In the genomic region with DNA sequence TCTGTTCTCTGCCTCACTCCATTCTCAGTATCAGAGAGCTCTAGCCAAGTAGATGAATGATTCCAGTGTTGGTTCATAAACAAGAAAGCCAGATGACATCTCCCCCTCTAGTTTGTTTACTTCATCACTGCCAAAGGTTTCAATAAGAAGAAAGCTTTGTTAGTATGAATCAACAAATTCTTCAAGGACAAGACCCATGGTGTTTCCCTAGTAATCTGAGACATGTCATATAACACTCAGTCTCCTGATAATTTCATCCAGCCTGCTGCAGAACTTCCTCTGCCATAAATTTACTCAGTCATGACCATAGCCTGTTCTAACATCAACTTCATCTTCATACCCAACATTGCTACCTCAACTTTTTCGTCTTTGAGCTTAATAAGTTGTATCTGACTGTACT, we compare ENCODE assay signal across 29 mouse cellular contexts.
"Had no signal": no experiment of that assay in that cellular context is flagged by ENCODE, and none has a peak within 500 bp of the region (broad histone marks: within the 10 kb centered on the region; RNA-seq: fewer than 3 reads in every experiment).

No protein-coding gene starts in this region.

- H3K36me3 ChIP-seq: limb, embryonic 10.5 days; limb, embryonic 12.5 days; limb, embryonic 13.5 days; limb, embryonic 15.5 days; liver, embryonic 12.5 days; liver, embryonic 13.5 days; liver, embryonic 15.5 days; midbrain, embryonic 10.5 days; midbrain, embryonic 12.5 days; midbrain, embryonic 13.5 days; midbrain, embryonic 15.5 days; neural tube, embryonic 12.5 days had no signal

- H3K4me2 ChIP-seq: limb, embryonic 12.5 days; limb, embryonic 13.5 days; limb, embryonic 15.5 days; liver, embryonic 11.5 days; liver, embryonic 12.5 days; liver, embryonic 13.5 days; liver, embryonic 15.5 days; midbrain, embryonic 11.5 days; midbrain, embryonic 12.5 days; midbrain, embryonic 13.5 days; midbrain, embryonic 15.5 days; neural tube, embryonic 12.5 days had no signal

- H3K27me3 ChIP-seq: limb, embryonic 12.5 days; limb, embryonic 13.5 days; limb, embryonic 15.5 days; liver, embryonic 12.5 days; liver, embryonic 13.5 days; liver, embryonic 15.5 days; megakaryocyte, embryonic 14.5 days; midbrain, embryonic 12.5 days; midbrain, embryonic 13.5 days; midbrain, embryonic 15.5 days; neural tube, embryonic 12.5 days had no signal

- H3K27ac ChIP-seq: left cerebral cortex, adult 2 months; limb, embryonic 10.5 days; limb, embryonic 12.5 days; limb, embryonic 13.5 days; limb, embryonic 15.5 days; liver, embryonic 12.5 days; liver, embryonic 13.5 days; liver, embryonic 14.5 days; liver, embryonic 15.5 days; macrophage; midbrain, embryonic 10.5 days; midbrain, embryonic 12.5 days; midbrain, embryonic 13.5 days; midbrain, embryonic 15.5 days; neural tube, embryonic 12.5 days had no signal

- H3K4me1 ChIP-seq: limb, embryonic 10.5 days; limb, embryonic 12.5 days; limb, embryonic 13.5 days; limb, embryonic 15.5 days; liver, embryonic 12.5 days; liver, embryonic 13.5 days; liver, embryonic 15.5 days; megakaryocyte, embryonic 14.5 days; midbrain, embryonic 10.5 days; midbrain, embryonic 12.5 days; midbrain, embryonic 13.5 days; midbrain, embryonic 15.5 days; neural tube, embryonic 12.5 days had no signal

- H3K9ac ChIP-seq: limb, embryonic 12.5 days; limb, embryonic 13.5 days; limb, embryonic 15.5 days; liver, embryonic 12.5 days; liver, embryonic 13.5 days; liver, embryonic 14.5 days; liver, embryonic 15.5 days; liver, postnatal 0 days; midbrain, embryonic 12.5 days; midbrain, embryonic 13.5 days; midbrain, embryonic 15.5 days; neural tube, embryonic 12.5 days had no signal

- H3K9me3 ChIP-seq: limb, embryonic 10.5 days; limb, embryonic 12.5 days; limb, embryonic 13.5 days; limb, embryonic 15.5 days; liver, embryonic 12.5 days; liver, embryonic 13.5 days; megakaryocyte, embryonic 14.5 days; midbrain, embryonic 10.5 days; midbrain, embryonic 12.5 days; midbrain, embryonic 15.5 days; neural tube, embryonic 12.5 days had no signal

- H3K4me3 ChIP-seq: left cerebral cortex, adult 2 months; limb, embryonic 10.5 days; limb, embryonic 12.5 days; limb, embryonic 13.5 days; limb, embryonic 15.5 days; liver, embryonic 12.5 days; liver, embryonic 13.5 days; liver, embryonic 15.5 days; megakaryocyte, embryonic 14.5 days; midbrain, embryonic 10.5 days; midbrain, embryonic 12.5 days; midbrain, embryonic 13.5 days; midbrain, embryonic 15.5 days; myocyte; neural tube, embryonic 12.5 days had no signal

- ATAC-seq: liver, embryonic 12.5 days; liver, postnatal 0 days; lung, postnatal 0 days; midbrain, embryonic 13.5 days; midbrain, embryonic 15.5 days; midbrain, embryonic 16.5 days had no signal

- DNase-seq: layer of hippocampus, postnatal 36 days; left cerebral cortex, postnatal 4 days; liver; liver, embryonic 13.5 days; liver, postnatal 0 days; lung, adult 2 months; lung, postnatal 14 days; lung, postnatal 4 days; midbrain, embryonic 14.5 days had no signal
